Mouse (Mus musculus) limb, embryonic 12.5 days (tissue): Measurements from ENCODE around the gene Ddx39b. TPM values are rescaled to one million over a fixed set of nuclear protein-coding genes. Genes with fewer than 3 reads are reported as not detected.
A peak's percentile ranks its signal among the peaks of the same experiment; 100 is the strongest.

Experiments used
- ATAC-seq: fragments of 200-750 bp; cut with Nextera tagmentation; 2 replicates; pipeline ENCODE4 v1.8.0; 2017; ENCODE audit warnings: low read depth, moderate TSS enrichment; ENCODE audit not compliant: insufficient number of reproducible peaks, insufficient read depth, low FRiP score, low TSS enrichment
- H3K27ac ChIP-seq: fragments of 300-500 bp; sonication (generic); 2 replicates; pipeline ENCODE4 v1.5.1; 2016; ENCODE audit warnings: mild to moderate bottlenecking, moderate library complexity
- H3K27me3 ChIP-seq: fragments of 300-500 bp; sonication (generic); 2 replicates; pipeline ENCODE4 v1.6.1; 2016; ENCODE audit warnings: mild to moderate bottlenecking, moderate library complexity
- H3K36me3 ChIP-seq: fragments of 300-500 bp; sonication (generic); 2 replicates; pipeline ENCODE4 v1.6.1; 2016; ENCODE audit warnings: mild to moderate bottlenecking, moderate library complexity
- H3K4me1 ChIP-seq: fragments of 300-500 bp; sonication (generic); replicated peaks from 2 replicates; pipeline ENCODE4 v1.6.1; 2016
- H3K4me2 ChIP-seq: fragments of 300-500 bp; sonication (generic); 2 replicates; pipeline ENCODE4 v1.6.1; 2016; ENCODE audit warnings: mild to moderate bottlenecking, moderate library complexity
- H3K4me3 ChIP-seq: fragments of 300-500 bp; sonication (generic); replicated peaks from 2 replicates; pipeline ENCODE4 v1.5.1; 2016; ENCODE audit warnings: mild to moderate bottlenecking
- H3K9ac ChIP-seq: fragments of 300-500 bp; sonication (generic); replicated peaks from 2 replicates; pipeline ENCODE4 v1.6.1; 2016; ENCODE audit warnings: mild to moderate bottlenecking, moderate library complexity
- H3K9me3 ChIP-seq: fragments of 300-500 bp; sonication (generic); 2 replicates; pipeline ENCODE4 v1.6.1; 2016; ENCODE audit warnings: mild to moderate bottlenecking, moderate library complexity
- WGBS: fragments of 180-500 bp; shearing (Covaris S2); methylation state at CpG from one replicate; pipeline ENCODE4 v1.1.7; 2016; 5-methylcytosine and 5-hydroxymethylcytosine counted together
- polyA plus RNA-seq: library from polyadenylated mRNA; unstranded; fragments of >200 nt; fragmentation: Nextera tagmentation; extraction: Ambion mirVana; gene quantifications from 2 replicates; pipeline ENCODE4 v1.2.1, GENCODE M21; 2016

Ddx39b gene
- 620 and 638 TPM in 2 replicates for polyA plus RNA-seq

DNA sequence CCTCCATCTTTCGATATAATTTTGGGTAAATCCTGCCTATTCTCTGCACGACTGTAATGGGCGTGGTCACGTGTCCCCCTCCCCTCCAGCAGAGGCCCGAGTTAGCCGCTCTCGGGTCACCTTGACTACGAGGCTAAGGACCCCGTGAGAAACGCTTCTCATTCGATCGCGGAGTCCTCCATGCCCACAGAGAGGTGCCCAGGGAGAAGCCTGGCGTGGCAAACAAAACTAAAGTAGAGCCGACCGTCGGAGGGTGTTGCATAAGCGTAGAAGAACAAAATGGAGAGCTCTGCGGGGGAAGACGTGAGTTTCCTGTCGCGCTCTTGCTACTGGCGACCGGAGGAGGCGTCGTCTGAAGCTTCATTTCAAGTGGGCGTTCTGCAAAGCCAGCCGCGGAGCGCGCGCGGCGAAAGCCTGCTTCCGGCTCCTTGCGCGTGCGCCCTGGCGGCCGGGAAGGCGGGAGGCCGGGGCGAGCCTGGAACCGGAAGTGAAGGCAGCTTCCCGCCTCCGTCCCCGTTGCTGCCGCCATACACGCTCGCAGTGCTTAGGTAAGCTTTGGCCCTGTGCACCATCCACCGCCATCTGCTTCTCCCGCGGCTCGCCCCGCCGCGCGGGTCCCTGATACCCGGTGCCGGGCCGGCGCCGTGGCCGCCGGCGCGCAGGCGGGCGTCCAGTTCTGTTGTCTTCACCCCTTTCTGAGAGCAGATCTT is at the start of gene Ddx39b:
Gene Ddx39b, plus strand, starts transcription at position 442 of the 710 bp plus-strand sequence.
- peak; percentile 93 for ATAC-seq
- Histone ChIP-seq H3K9ac (peak within 1 kb of the TSS; percentile 100), H3K4me1 (peaks cover 41% of the 10 kb centered on the region), H3K9me3 (no peaks in the 10 kb centered on the region), H3K36me3 (peaks cover 38% of the 10 kb centered on the region), H3K27ac (peak within 1 kb of the TSS; percentile 99), H3K4me2 (peak within 1 kb of the TSS; percentile 97), H3K4me3 (peak within 1 kb of the TSS; percentile 96), H3K27me3 (no peaks in the 10 kb centered on the region)
- 0% methylated on average over 69 of the region's 69 CpGs for WGBS

DNA sequence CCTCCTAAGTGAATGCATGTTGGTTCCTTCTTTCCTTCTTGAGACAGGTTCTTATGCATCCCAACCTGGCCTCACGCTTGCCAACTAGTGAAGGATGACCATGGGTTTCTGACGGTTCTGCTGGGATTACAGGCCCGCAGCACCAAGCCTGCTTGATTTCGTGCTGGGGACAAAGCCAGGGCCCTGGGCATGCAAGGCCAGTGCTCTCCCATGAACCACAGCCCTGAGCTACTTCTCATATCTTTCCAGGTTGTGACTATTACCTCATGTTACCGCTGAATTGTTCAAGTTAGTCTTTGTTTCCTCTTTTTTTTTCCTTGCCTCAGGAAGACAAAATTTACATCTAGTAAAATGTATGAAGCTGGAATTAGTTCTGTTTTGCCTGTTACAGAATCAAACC is 48.6 kb upstream of the Ddx39b start:
- no peak overlapping the region for H3K27ac ChIP-seq
- H3K4me1 ChIP-seq, result peaks cover 21% of the 10 kb centered on the region
- no peak overlapping the region for H3K4me2 ChIP-seq
- H3K9ac ChIP-seq, result no peak overlapping the region
- no peak for ATAC-seq
- H3K36me3 ChIP-seq, result no peaks in the 10 kb centered on the region
- no peaks in the 10 kb centered on the region for H3K9me3 ChIP-seq
- H3K4me3 ChIP-seq, result no peak overlapping the region
- H3K27me3 ChIP-seq, result peaks cover 42% of the 10 kb centered on the region
- 83% methylated on average over 5 of the region's 5 CpGs for WGBS

DNA sequence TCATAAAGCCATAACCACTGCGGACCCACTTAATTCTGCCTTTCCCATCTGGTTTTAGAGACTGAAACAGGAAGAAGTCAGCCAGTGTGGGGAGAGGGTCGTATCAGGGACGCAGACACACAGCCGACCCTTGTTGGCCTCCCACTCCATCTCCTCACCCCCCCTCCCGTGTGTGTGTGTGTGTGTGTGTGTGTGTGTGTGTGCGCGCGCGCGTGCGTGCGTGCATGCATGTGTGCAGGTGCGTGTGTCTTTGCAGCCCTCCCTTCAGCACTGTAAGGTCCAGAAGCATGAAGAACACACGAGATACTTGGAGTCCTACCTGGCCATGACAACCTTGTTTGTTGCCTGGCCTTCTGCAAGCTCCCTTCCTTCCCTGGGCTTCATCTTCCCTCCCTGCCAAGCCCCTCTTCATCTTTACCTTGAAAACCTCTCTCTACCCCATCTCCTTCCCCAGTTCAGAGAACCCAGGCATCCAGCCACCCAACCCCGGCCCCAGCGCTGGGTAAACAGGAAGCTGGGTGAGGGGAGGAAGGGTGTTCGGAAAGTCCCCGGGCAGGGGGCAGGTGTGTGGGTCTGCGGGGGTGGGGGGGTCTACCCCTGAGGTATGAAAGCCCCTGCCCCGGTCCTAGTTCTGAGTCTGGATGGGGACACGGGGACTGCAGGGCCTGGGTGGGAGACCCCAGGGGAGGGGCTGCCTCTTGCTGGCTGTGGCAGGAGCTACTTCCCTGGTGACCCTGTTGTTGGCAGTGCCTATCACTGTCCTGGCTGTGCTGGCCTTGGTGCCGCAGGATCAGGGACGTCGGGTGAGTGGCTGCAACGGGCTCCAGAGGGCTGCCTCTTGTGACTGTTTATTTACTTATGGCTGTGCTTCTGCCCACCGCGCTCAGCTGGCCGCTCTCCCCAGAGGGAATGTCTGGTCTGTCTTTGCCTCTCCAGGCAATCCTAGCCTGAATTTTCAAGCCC is 47.4 kb upstream of the Ddx39b start, which contains the start of gene Ltb:
Gene Ltb, plus strand, starts transcription at position 559 of the 963 bp plus-strand sequence.
- Histone ChIP-seq H3K9ac (peak within 1 kb of the TSS; percentile 45; the same call in 1 of the 2 replicates), H3K27me3 (peaks cover 53% of the 10 kb centered on the region), H3K4me2 (peak within 1 kb of the TSS; percentile 74), H3K4me1 (peaks cover 21% of the 10 kb centered on the region), H3K9me3 (no peaks in the 10 kb centered on the region), H3K4me3 (peak within 1 kb of the TSS; percentile 43), H3K27ac (no peak within 1 kb of the TSS), H3K36me3 (no peaks in the 10 kb centered on the region)
- 62% methylated on average over 28 of the region's 28 CpGs for WGBS
- ATAC-seq, result no peak

DNA sequence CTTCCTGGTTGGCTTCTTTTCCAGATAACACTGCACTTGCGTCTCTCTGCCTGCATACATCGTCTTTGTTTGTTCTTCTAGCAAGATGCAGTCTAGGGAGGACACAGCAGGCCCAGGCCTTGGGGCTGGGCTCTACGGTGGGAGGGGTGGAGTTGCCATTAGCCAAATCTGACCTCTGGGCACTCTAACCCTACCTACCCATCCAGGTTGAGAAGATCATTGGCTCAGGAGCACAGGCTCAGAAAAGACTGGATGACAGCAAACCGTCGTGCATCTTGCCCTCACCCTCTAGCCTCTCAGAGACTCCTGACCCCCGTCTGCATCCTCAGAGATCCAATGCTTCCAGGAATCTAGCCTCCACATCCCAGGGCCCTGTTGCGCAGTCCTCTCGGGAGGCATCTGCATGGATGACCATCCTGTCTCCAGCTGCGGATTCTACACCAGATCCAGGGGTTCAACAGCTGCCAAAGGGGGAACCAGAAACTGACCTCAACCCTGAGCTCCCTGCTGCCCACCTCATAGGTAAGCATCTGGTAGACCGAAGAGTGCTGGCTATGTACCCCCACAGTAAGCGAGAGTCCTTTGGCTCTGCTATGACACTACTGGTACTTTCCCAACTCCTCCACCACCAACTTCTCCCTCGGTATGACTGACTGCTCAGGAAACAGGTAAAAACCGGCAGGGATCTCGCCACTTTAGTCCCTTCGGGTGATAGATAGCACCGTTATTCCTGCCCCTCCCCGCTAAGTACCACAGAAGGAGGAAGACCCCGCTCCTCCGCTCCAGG is 46.5 kb upstream of the Ddx39b start:
- H3K9ac ChIP-seq, result peak overlapping the region; percentile 45
- no peaks in the 10 kb centered on the region for H3K36me3 ChIP-seq
- H3K4me3 ChIP-seq, result peak overlapping the region; percentile 43
- no peak for ATAC-seq
- no peak overlapping the region for H3K27ac ChIP-seq
- peak overlapping the region; percentile 74 for H3K4me2 ChIP-seq
- peaks cover 60% of the 10 kb centered on the region for H3K27me3 ChIP-seq
- H3K4me1 ChIP-seq, result peaks cover 21% of the 10 kb centered on the region
- H3K9me3 ChIP-seq, result no peaks in the 10 kb centered on the region
- WGBS, result 39% methylated on average over 19 of the region's 19 CpGs

DNA sequence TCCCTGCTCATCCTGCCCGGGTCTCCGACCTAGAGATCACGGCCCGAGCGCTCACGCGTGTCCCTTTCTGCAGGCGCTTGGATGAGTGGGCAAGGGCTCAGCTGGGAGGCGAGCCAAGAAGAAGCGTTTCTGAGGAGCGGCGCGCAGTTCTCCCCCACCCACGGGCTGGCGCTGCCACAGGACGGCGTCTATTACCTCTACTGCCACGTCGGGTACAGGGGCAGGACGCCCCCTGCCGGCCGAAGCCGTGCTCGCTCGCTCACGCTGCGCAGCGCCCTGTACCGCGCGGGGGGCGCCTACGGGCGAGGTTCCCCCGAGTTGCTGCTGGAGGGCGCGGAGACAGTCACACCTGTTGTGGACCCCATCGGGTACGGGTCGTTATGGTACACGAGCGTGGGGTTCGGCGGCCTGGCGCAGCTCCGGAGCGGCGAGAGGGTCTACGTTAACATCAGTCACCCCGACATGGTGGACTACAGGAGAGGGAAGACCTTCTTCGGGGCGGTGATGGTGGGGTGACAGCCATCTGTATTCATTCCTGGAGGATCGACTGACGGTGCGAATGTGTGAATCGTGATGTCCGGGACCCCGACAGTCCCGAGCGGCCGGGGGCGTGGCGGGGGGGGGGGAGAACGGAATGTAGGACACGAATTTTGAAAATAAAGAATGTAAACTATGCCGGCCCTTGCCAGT is 45.8 kb upstream of the Ddx39b start:
- Histone ChIP-seq H3K4me1 (peaks cover 21% of the 10 kb centered on the region), H3K27ac (no peak overlapping the region), H3K4me3 (peak overlapping the region; percentile 43), H3K9ac (peak overlapping the region; percentile 45), H3K27me3 (peaks cover 68% of the 10 kb centered on the region), H3K36me3 (no peaks in the 10 kb centered on the region), H3K4me2 (peak overlapping the region; percentile 74), H3K9me3 (no peaks in the 10 kb centered on the region)
- WGBS, result 2% methylated on average over 66 of the region's 66 CpGs
- peak; percentile 53 for ATAC-seq

DNA sequence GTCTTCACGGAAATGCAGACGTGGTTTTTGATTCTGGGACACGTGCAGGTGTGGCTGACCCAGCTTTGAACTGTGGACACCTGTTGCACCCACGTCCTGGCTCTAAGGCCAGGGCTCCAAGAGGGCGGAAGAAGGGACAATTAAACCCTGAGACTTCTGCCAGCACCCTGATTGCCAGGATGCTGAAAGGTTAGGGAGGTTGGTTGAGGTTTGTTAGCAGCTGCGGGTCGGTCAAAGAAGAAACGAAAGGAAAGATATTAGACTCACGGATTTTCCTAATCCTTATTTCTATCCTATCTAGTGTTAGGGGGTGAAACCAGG is 45.3 kb upstream of the Ddx39b start:
- H3K4me2 ChIP-seq, result peak overlapping the region; percentile 74
- ATAC-seq, result no peak
- WGBS, result 21% methylated on average over 9 of the region's 9 CpGs

DNA sequence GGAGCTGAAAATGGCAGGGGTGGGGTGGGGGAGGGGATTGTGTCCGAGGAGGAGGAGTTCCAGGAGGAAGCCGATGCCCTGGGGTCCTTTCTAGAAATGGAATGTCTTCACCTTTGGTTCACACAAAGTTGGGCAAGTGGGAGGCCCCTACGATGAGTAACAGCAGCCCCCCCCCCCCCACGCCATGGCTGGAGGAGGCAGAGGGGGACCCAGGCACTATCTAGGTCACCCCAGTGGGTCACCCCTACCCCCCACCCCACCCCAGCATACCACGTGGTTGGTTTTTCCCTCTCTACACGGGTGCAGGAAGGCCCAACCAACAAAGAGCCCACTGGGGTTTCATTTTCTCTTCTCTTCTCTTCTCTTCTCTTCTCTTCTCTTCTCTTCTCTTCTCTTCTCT is 44.4 kb upstream of the Ddx39b start:
- no peak for ATAC-seq
- peaks cover 81% of the 10 kb centered on the region for H3K27me3 ChIP-seq
- 34% methylated on average over 6 of the region's 6 CpGs for WGBS

More for the DNA sequence above, 45.3 kb upstream of the Ddx39b start:
- Histone ChIP-seq H3K36me3 (no peaks in the 10 kb centered on the region), H3K27ac (no peak overlapping the region), H3K9me3 (no peaks in the 10 kb centered on the region), H3K27me3 (peaks cover 73% of the 10 kb centered on the region), H3K4me3 (peak overlapping the region; percentile 43), H3K4me1 (peaks cover 21% of the 10 kb centered on the region), H3K9ac (no peak overlapping the region)

DNA sequence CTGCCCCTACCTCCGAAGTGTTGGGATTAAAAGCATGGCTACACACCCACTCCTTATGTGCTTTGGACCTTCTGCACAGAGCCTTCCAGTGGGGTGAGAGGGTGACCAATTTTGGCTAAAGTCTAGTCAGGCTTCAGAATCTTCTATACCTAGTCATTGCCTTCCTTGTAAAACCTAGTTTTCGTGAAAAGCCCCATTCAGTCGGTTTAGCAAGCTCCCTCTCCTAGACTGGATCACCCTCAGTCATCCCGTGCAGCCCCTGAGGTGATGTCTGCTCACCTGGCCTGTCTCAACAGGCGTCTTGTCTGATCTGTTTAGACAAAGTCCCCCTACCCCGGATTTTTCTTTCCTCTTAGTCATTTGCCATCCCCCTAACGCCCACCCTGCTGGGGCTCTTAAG is 43.5 kb upstream of the Ddx39b start:
- ATAC-seq, result no peak
- no peaks in the 10 kb centered on the region for H3K9me3 ChIP-seq
- H3K4me3 ChIP-seq, result no peak overlapping the region
- H3K27me3 ChIP-seq, result peaks cover 90% of the 10 kb centered on the region
- no peak overlapping the region for H3K9ac ChIP-seq
- peaks cover 27% of the 10 kb centered on the region for H3K4me1 ChIP-seq
- H3K27ac ChIP-seq, result no peak overlapping the region
- 62% methylated on average over 7 of the region's 7 CpGs for WGBS
- no peak overlapping the region for H3K4me2 ChIP-seq
- H3K36me3 ChIP-seq, result no peaks in the 10 kb centered on the region

More for the DNA sequence above, 44.4 kb upstream of the Ddx39b start:
- Histone ChIP-seq H3K36me3 (no peaks in the 10 kb centered on the region), H3K9me3 (no peaks in the 10 kb centered on the region), H3K4me2 (no peak overlapping the region), H3K4me1 (peaks cover 24% of the 10 kb centered on the region), H3K9ac (no peak overlapping the region), H3K27ac (no peak overlapping the region), H3K4me3 (no peak overlapping the region)

DNA sequence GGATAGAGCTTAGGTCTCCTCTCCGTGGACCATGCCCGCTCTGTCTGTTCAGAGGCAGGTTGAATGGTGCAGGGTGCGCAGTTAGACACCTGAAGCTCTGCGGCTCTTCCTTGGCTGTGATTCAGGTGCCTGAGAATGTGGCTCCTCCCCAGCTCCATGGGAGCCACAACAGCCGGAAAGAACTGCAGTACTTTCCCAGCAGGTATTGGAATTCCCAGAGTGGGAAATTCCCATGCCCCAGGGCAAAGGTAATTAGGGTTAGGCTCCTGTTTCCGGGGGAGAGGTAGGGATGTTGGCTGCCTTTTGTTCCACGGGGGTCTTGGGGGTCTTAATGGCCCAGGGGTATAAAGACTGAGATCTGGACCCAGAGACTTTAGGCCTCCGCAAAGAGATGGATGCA is 42.6 kb upstream of the Ddx39b start:
- WGBS, result 27% methylated on average over 8 of the region's 8 CpGs
- no peak for ATAC-seq
- Histone ChIP-seq H3K4me1 (peaks cover 25% of the 10 kb centered on the region), H3K27ac (no peak overlapping the region), H3K36me3 (no peaks in the 10 kb centered on the region), H3K9me3 (no peaks in the 10 kb centered on the region), H3K27me3 (peaks cover 94% of the 10 kb centered on the region), H3K4me2 (no peak overlapping the region), H3K9ac (no peak overlapping the region), H3K4me3 (no peak overlapping the region)

DNA sequence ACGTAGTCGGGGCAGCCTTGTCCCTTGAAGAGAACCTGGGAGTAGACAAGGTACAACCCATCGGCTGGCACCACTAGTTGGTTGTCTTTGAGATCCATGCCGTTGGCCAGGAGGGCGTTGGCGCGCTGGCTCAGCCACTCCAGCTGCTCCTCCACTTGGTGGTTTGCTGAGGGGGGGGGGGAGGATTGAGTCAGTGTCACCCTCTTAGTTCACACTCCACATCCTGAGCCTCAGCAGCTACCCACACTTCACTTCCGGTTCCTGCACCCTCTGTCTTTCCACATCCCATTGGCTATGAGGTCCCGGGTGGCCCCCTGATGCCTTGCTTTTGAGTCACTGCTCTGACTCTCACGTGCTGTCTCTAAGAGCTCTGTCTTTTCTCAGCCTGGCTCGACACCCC is 41.1 kb upstream of the Ddx39b start:
- no peak overlapping the region for H3K9ac ChIP-seq
- H3K4me1 ChIP-seq, result peaks cover 15% of the 10 kb centered on the region
- WGBS, result 84% methylated on average over 11 of the region's 11 CpGs
- no peaks in the 10 kb centered on the region for H3K9me3 ChIP-seq
- H3K36me3 ChIP-seq, result no peaks in the 10 kb centered on the region
- H3K4me2 ChIP-seq, result no peak overlapping the region
- no peak overlapping the region for H3K27ac ChIP-seq
- H3K4me3 ChIP-seq, result no peak overlapping the region
- ATAC-seq, result no peak
- H3K27me3 ChIP-seq, result peaks cover 93% of the 10 kb centered on the region
